Mouse (Mus musculus): Measurements from ENCODE around the gene Tjp3.
A peak's percentile ranks its signal among the peaks of the same experiment; 100 is the strongest.

The Tjp3 gene

DNA sequence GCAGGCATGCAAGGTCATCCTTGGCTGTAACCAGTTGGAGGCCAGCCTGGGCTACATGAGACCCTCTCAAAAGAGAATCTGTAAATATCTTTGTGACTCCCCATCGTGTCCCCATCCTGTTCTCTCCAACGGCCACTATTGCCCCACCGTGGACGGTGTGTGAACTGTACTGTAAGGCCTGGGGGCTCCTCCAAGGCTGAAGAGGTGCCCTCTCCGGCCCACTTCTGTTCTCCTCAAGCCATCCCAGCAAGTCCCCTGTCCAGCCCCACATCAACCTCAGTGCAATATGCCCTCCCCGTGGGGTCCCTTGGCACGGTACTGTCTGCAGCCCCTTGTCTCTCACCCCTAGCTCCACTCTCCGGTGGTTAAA lies 27.9 kb upstream of the Tjp3 start:
- peak; percentile 37 for DNase-seq (ENCODE audit: low read depth)

DNA sequence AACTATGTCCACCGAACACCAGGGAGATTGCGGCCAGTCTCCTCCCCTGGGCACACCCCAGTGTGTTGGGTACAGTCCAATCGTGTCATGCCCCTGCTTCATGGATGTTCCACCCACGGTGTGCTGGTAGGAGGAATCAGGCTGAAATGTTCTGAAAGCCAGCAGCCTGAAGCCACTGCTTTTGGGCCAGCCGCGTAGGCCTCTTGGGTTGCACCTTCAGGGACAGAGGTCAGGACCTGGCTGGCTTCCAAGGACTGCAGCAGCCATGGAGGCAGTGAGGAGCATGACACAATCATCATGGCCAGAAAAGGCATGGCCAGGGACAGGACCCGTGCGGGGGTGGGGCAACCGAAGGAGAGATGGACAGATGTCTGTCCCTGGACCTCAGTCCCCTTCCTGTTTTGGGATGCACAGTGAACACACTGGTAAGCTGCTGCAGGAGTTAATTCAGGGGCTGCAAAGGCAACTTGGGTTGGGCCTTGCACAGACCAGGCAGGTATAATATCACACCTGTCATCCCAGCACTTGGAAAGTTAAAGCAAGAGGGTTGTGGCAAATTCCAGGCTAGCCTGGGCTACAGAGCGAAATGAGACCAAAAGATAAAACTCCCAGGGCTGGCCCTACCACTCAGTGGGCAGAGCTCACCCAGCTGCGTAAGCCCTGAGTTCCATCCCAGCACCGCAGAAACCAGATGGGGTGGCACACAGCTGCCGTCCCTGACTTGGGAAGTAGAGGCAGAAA lies 27.4 kb upstream of the Tjp3 start:
- DNase-seq (ENCODE audit: low read depth) = peak; percentile 59

DNA sequence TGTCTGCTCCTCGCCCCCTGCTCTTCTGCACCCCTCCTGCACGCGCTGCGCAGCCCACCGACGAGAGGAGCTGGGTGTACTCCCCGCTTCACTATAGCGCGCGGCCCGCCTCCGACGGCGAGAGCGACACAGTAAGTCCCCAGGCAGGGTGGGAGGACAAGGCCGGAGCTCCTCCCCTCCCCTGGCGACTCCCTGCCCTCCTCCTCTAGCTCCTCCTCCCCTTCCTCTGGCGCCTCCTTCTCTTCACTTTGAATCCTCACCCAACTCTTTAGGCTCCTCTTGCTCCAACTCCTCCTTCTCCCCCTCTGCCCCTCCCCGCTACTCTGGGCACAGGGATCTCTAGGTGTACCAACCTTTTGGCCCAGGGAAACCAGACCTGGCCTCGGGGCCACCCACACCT lies 25.9 kb upstream of the Tjp3 start:
- DNase-seq (ENCODE audit: low read depth) = no peak

DNA sequence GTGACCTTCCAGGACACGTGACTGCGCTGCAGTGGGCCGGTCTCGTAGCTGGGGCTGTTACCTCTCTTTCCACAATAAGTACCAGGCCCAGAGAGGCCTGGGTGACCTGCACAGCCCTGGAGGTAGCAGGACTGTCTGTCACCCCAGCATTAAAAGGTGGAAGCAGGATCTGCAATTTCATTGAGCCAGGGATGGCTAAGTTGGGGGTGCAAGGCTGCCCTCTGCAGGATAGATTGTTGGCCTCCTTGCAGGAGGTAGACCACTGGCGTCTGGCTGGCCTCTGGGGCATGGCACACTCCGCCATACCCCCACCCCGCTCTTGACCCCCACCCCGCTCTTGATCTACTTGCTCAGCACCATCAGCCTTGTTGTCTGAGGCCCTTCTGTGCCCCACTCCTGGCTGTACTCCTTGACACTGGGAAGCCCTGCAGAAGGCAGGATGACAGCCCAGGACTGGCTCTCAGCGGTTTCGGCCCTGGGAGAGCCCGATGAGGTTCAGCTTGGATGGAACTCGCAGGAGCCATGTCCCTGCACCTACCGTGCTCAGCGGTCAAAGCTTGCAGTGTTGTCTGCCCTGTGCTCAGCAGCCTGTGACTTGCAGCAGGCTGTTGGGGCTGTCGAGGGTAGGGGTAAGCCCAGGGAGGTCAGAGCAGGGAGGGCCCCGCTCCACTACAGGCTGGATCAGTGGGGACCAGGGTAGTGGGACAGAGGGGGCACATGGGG lies 25.1 kb upstream of the Tjp3 start:
- DNase-seq (ENCODE audit: low read depth) = peak; percentile 57

DNA sequence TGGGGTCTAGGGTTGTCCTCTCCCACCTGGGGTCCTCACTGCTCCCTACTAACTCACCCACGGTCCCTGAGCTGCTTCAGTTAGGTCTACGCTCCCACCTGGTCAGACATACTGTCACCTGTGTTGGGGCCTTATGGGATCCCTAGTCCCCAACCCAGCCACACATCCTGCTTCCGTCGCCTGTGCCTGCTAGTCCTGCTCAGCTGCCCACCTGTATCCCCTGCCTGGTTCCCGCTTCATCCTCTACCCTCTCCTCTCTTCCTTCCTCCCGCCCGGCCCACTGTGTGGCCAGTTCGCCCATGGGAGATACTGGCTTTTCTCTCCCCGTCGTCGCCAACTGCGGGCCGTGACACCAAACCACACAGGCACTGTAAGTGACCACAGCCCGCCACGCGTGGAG lies 24.2 kb upstream of the Tjp3 start:
- no peak for DNase-seq (ENCODE audit: low read depth)

DNA sequence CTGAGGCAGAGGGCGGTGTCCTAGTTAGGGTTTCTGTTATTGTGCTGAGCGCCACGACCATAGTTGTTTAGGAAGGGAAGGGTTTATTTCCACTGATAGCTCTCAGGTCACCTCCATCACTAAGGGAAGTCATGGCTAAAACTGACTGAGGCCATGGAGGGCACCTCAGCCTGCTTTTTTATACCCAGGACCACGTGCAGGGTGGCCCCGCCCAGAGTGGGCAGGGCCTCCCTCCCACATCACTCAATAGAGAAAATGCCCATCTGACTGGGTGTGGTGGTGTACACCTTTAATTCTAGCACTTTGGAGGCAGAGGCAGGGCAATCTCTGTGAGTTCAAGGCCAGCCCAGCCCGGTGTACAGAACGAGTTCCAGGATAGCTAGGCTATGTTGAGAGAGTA lies 22.8 kb upstream of the Tjp3 start:
- no peak for DNase-seq (ENCODE audit: low read depth)

DNA sequence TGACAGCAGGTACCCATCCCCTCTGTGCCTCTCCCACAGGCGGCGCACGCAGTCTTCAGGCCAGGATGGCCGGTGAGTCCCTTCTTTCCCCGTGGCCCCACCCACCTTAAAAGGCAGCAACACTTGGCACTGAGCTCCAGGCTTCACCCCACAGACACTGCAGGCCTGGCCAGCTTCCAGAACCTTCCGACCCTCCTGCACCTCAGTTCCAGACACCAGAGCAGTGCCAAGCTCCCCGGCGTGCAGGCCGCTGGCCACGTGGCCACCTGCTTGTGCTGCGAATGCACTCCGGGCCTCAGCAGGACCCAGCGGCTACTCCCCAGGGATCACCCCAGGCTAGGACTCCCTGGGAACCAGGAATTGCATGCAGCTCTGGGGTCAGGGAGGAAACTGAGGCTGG lies 22.2 kb upstream of the Tjp3 start:
- no peak for DNase-seq (ENCODE audit: low read depth)

DNA sequence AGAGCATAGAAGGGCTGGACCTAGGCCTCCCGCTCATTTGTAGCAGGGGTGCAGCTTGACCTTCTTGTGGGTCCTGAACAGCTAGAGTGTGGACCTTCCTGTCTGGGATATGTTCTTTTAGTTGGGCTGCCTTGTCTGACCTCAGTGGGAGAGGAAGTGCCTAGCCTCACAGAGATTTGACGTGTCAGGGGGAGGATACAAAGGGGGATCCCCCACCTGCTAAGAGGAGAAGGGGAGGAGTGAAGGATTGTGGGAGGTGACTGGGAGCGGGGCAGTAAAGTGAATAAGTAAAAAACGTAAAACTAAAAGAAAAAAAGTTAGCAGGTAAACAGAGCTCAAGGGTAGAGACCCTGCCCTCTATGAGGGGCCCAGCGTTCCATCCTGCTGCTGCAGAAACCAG lies 18.2 kb upstream of the Tjp3 start:
- no peak for DNase-seq (ENCODE audit: low read depth)

DNA sequence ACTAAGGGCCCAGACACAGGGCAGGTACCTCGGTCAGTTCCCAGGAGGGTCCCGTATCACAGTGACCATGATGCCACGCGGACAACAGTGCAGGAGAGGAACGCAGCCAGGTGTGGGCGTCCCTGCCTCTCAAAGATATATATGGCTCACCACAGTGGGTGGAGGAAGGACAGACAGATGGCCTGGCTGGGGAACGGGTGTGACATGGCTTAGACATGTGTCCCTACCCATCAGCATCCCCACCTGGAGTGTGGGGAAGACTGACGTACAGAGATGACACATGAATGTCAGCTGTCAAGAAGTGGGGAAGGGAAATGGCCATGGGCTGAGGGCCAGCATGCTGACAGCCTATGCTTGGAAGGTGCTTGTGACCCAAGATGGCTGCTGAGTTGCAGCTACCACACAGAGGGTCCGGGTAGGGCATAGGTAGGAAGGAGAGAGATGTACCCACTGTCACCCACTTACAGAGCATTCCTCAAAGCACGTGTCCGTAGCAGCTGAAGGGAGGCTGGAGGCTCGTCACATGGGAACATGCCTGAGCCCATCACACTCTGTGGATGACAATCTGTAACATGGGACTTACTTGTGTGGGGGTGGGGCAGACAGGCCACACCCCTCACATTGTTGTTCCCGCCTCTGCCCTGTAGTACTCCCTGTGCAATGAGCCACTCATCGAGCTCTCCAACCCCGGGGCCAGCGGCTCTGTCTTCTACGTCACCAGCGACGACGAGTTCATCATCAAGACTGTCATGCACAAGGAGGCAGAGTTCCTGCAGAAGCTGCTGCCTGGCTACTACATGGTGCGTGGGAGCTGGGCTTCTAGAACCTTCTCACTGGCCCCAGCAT lies 15.7 kb upstream of the Tjp3 start:
- DNase-seq (ENCODE audit: low read depth) = no peak

DNA sequence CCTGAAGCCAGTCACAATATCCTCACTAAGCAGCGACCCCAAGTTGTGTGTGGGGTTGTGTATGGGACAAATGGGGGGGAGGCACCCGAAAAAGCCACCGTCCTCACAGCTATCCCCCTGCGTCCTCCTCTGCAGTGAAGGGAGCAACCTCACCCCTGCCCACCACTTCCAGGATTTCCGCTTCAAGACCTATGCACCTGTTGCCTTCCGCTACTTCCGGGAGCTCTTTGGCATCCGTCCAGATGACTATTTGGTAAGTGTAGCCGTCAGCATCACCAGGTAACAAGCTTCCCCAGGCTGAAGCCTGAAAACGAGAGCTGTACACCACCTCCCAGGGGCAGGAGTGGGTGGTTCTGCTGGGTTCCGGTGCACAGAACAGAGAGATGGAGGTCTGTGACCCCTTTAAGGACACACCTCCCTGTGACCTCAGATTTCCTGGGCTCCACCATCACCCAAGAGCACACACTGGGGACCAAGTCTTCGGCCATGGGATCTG lies 14.8 kb upstream of the Tjp3 start:
- no peak for DNase-seq (ENCODE audit: low read depth)

DNA sequence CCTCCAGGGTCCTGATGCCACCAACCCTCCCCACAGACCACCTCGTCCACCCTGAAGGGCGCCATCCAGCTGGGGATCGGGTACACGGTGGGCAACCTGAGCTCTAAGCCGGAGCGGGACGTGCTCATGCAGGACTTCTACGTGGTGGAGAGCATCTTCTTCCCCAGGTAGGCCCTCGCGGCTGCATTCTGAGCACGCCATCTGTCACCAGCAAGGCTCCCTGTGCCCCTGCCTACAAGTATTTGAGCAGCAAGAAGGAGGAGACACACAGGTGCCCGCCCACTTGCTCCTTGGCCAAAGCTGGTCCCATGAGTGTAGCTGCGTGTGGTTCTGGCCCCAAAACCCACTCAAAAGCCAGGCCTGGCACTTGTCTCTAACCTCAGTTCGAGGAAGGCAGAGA lies 14.3 kb upstream of the Tjp3 start:
- no peak for DNase-seq (ENCODE audit: low read depth)

DNA sequence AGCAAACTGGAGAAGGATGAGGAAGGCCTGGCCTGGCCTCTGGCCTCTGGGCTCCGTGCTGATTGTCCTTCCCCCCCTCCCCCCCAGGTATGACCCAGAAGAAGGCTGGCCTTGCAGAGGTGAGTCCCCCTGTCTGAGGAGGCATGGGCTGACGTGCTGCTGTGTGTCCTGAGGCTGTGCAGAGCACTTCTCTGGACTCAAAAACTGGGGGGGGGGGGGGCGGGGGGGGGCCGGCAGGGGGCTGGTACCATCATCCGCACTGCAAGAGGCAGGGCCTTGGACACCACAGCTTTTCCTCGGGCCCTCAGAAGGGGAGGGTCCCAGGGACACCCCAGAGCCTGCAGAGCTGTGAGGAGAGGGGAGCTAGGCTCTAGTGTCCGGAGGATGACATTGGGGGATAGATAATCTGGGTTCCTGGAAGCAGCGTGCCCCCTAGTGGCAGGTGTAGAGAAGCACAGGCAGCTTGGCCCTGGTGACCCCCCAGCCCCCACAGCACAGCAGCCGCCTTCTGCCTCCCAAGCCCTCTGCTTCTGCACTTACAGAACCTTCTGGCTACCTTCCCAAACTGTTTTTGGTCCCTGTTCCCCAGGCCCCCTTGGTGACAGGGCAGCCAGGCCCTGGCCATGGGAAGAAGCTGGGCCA lies 13.3 kb upstream of the Tjp3 start:
- DNase-seq (ENCODE audit: low read depth) = peak; percentile 68

DNA sequence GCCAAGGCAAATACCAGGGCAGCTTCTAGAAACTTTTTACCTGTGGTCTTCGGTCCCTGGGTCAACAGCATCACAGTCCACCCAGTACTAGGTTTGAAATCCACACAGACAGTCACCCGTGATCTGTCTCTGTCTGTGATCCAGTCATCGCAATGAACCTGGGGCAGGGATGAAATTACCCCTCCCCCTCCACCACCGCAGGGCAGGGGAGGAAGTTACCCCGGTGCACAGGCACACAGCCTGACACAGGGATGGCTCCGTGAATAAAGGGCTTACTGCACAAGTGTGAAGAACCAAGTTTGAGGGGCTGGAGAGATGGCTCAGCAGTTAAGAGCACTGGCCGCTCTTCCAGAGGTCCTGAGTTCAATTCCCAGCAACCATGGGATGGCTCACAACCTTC lies 12.4 kb upstream of the Tjp3 start:
- DNase-seq (ENCODE audit: low read depth) = no peak

DNA sequence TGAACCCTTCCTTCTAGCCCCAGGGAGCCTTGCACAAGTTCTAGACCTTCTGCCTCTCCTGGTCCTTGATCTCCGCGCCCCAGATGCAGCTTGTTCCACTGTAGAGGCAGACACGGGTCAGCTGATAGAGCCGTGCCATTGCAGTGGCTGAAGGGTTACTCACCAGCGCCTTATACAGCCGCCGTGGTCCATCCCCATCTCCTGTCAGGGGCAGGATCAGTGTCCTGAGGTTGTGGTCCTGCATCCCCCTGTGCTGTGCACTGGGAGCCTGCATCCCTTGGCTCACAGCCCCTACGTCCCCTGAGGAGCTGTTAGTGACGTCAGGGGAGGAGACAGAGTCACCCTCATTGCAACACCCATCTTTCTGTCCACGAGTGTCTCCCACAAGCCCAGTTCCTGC lies 11.9 kb upstream of the Tjp3 start:
- no peak for DNase-seq (ENCODE audit: low read depth)

DNA sequence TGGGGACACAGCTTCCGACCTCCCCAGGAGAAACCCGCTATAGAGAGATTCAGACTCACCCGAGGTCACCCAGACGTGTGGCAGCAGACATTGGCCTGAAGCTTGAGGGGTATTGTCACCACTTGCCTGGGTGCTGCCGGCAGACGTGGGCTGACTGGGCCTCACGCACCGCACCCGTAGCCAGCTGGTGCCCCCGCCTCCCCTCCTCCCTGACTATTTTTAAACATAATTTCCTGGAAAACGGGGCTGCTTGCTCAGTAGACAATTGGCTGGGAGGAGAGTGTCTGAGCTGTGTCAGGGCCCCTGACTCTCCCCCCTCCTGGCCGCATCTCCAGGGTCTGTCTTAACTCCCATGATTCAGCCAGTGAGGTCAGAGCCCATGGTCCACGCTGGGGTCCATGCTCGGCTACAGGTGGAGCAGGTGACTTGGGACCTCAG lies 11.4 kb upstream of the Tjp3 start:
- no peak for DNase-seq (ENCODE audit: low read depth)

DNA sequence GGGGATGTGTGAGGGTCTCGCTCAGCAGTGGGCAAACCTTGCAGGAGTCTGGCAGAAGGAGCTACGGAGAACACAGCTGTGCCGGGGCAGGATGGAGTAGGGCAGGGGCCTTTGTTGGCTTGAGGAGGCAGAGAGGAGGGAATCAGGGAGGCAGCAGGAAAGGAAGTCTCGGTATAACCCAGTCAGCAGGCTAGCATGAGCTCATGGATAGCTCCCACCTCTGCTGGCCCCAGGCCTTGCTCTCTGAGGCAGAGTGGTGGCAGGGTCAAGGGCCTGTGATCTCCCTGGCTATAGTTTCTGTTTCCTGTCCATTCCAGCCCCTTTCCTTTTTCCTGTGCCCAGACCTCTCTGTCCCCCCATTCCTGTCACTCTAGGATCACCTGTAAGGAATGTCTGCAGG lies 10.9 kb upstream of the Tjp3 start:
- no peak for DNase-seq (ENCODE audit: low read depth)

DNA sequence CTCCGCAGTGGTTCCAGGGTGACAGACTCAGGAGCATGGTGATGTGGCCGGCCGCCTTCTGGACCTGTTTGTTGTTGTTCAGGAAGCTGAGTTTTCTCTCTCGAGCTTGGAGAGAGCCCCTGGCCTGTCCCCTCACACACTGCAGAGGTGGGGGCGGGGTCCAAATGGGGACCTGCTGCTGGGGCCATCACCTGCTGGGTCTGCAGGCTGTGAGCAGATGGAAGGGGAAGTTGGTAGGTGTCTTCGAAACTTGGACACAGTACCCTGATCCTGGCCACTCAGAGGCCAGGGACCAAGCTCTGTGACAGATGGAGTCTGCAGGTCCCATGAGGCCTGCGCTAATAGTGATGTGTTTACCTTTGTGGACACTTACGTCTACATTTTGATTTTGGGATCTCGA lies 9.9 kb upstream of the Tjp3 start:
- no peak for DNase-seq (ENCODE audit: low read depth)

DNA sequence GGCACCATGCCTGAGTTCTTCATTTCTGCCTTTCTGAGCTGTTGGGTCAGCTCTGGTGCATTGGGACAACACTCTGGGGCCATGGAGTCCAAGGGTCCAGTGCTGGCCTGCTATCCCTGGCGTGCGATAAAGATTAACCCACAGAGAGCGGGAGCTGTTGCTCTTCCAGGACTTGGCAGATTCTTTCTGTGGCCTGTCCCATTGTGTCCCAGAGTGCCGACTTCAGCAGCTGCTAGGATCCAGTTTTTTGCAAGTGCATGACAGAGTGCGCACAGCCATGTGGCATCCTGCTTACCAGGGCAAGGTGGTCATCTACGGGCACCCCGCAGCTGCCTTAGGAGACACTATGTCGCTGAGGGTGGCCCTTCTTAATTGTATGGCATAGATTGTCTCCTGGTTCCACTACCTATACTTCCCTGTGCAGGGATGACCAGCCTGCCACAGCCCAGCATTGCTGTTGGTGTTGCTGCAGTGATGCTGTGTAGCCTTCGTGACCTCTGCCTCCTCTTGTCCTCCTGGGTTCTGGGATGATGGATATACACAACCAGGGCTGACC lies 9.0 kb upstream of the Tjp3 start:
- no peak for DNase-seq (ENCODE audit: low read depth)

DNA sequence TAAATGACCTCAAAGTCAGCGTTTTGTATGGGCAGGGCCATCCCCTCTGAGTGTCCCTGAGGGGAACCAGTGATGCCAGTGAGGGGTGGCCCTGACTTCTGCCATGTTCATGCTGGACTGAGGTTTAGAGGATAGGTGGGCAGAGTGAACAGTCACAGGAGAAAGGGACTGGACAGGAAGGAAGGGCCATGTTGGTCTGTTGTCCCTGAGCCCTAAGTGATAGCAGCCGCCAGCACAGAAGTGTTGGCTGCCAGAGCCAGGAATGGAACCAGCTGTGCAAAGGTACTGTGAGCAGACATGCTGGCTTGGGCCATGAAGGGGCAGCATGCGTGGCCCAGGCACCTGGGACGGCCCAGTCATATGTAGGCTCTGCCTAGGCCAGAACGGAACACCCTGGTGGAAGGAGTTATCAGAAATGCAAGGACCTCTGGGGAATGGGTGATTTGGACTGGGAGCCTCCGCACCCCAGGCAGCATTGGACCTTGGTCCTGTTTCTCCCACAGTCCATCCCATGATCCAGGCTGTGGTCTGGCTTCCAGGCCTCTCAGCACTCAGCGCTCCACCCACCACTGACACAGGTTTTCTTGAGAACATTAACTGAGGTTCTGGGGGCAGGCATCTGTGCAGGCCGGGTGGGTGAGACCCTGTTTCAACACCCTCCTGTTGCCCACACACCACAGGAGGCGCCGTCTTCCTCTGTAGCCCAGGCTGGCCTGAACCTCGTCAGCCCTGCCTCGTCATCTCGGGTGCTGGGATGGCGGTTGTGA lies 8.4 kb upstream of the Tjp3 start:
- DNase-seq (ENCODE audit: low read depth) = no peak

DNA sequence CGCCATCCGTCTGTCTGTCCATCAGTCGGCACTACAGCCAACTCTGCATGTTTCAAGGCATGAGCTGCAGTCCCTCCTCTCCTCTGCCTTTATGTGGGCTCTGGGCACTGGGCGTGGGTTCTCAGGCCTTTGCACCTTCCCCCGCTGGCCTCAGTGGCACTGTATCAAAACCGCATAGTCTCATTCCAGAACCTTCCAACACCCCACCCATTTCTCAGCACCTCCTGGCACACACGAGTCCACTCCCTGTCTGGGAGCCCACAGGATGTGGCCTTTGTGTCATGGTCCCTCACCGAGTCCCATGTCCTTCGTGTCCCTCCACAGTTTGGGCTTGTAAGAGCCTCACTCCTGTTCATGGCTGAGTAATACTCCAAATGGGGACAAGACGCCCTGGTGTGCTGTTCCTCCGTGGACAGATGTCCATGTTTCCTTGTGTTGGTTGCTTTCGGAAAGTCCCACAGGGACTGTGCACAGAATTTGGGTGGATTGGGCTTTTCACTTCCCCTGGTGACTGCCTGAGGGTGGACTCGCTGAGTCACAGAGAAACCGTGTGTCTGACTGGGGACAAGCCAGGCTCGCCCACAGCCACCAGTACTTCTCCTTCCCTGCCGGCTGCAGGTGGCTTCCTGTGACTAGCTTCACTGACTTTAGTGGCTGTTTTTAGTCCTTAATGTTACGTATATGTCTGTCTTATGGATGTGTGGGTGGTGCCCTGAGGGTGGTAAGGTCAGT lies 7.2 kb upstream of the Tjp3 start:
- DNase-seq (ENCODE audit: low read depth) = peak; percentile 68

DNA sequence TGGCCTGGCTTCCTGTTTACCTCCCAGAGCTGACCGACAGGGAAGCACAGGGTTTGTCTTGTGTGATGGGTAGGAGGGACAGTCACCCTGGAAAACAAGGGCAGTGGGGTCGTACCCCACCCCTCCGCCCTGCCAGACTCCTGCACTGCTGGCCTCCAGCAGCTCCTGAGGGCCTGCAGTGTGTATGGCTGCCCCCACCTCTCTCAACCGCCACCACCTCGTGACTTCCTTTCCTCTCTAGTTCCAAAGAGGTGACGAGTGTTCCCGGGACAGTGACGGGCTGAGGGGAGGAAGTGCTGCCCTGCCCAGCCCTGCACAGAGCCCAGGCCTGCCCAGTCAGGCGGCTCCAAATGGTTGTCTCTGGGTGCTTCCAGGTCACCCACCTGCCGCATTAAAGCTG lies 6.5 kb upstream of the Tjp3 start:
- DNase-seq (ENCODE audit: low read depth) = peak; percentile 87

All from 416B (cell line).